Mouse (Mus musculus): Measurements from ENCODE around the gene Itsn1. TPM values are rescaled to one million over a fixed set of nuclear protein-coding genes. Genes with fewer than 3 reads are reported as not detected.

Gene Itsn1
- polyA plus RNA-seq, 1 experiment from 2014 or later: 26.6 TPM

- peak overlapping the region; percentile 57; the same call in 1 of the 2 replicates for H3K27ac ChIP-seq (ENCODE audit: low read depth, low read length)
- H3K9ac ChIP-seq (ENCODE audit: low read depth, low read length): no peak overlapping the region
- no peak overlapping the region for H3K4me3 ChIP-seq (ENCODE audit: low read depth, low read length)
- H3K9me3 ChIP-seq (replicated peaks; ENCODE audit: control insufficient read depth, low read length): no peaks in the 10 kb centered on the region
- H3K4me2 ChIP-seq: no peak overlapping the region
- no peaks in the 10 kb centered on the region for H3K27me3 ChIP-seq (ENCODE audit: control insufficient read depth, insufficient read depth, low read length)
- H3K4me1 ChIP-seq (ENCODE audit: control insufficient read depth, insufficient read depth, low read length): peaks cover 14% of the 10 kb centered on the region
- no peak for ATAC-seq (replicated peaks; ENCODE audit: insufficient number of reproducible peaks, low FRiP score, low TSS enrichment)
- WGBS (ENCODE audit: insufficient replicate concordance): 83% methylated on average over 10 of the region's 10 CpGs
- H3K36me3 ChIP-seq (ENCODE audit: control insufficient read depth, insufficient read depth, low read length): peaks cover 21% of the 10 kb centered on the region
Observed at GRCm38 (mm10) chr16:91852753-91853152, 123.7 kb downstream of the Itsn1 start.

- Histone ChIP-seq H3K4me3 (ENCODE audit: low read depth, low read length) (no peak overlapping the region), H3K9ac (ENCODE audit: low read depth, low read length) (no peak overlapping the region), H3K4me1 (ENCODE audit: control insufficient read depth, insufficient read depth, low read length) (peaks cover 10% of the 10 kb centered on the region), H3K27me3 (ENCODE audit: control insufficient read depth, insufficient read depth, low read length) (no peaks in the 10 kb centered on the region), H3K9me3 (replicated peaks; ENCODE audit: control insufficient read depth, low read length) (no peaks in the 10 kb centered on the region), H3K36me3 (ENCODE audit: control insufficient read depth, insufficient read depth, low read length) (peaks cover 21% of the 10 kb centered on the region), H3K27ac (ENCODE audit: low read depth, low read length) (peak overlapping the region; percentile 57), H3K4me2 (no peak overlapping the region)
- WGBS (ENCODE audit: insufficient replicate concordance): 83% methylated on average over 12 of the region's 12 CpGs
- no peak for ATAC-seq (replicated peaks; ENCODE audit: insufficient number of reproducible peaks, low FRiP score, low TSS enrichment)
Observed at GRCm38 (mm10) chr16:91853223-91853622, 124.1 kb downstream of the Itsn1 start.

- peaks cover 33% of the 10 kb centered on the region for H3K4me1 ChIP-seq (ENCODE audit: control insufficient read depth, insufficient read depth, low read length)
- ATAC-seq (replicated peaks; ENCODE audit: insufficient number of reproducible peaks, low FRiP score, low TSS enrichment): no peak
- peaks cover 6% of the 10 kb centered on the region for H3K36me3 ChIP-seq (ENCODE audit: control insufficient read depth, insufficient read depth, low read length)
- 93% methylated on average over 7 of the region's 7 CpGs for WGBS (ENCODE audit: insufficient replicate concordance)
- H3K27me3 ChIP-seq (ENCODE audit: control insufficient read depth, insufficient read depth, low read length): no peaks in the 10 kb centered on the region
- no peaks in the 10 kb centered on the region for H3K9me3 ChIP-seq (replicated peaks; ENCODE audit: control insufficient read depth, low read length)
- no peak overlapping the region for H3K9ac ChIP-seq (ENCODE audit: low read depth, low read length)
- H3K4me3 ChIP-seq (ENCODE audit: low read depth, low read length): no peak overlapping the region
- no peak overlapping the region for H3K4me2 ChIP-seq
- H3K27ac ChIP-seq (ENCODE audit: low read depth, low read length): no peak overlapping the region
Observed at GRCm38 (mm10) chr16:91858695-91859094, 129.6 kb downstream of the Itsn1 start.

- H3K9me3 ChIP-seq (replicated peaks; ENCODE audit: control insufficient read depth, low read length): no peaks in the 10 kb centered on the region
- H3K9ac ChIP-seq (ENCODE audit: low read depth, low read length): no peak overlapping the region
- H3K36me3 ChIP-seq (ENCODE audit: control insufficient read depth, insufficient read depth, low read length): peaks cover 6% of the 10 kb centered on the region
- H3K4me2 ChIP-seq: no peak overlapping the region
- ATAC-seq (replicated peaks; ENCODE audit: insufficient number of reproducible peaks, low FRiP score, low TSS enrichment): no peak
- H3K4me3 ChIP-seq (ENCODE audit: low read depth, low read length): no peak overlapping the region
- no peak overlapping the region for H3K27ac ChIP-seq (ENCODE audit: low read depth, low read length)
- no peaks in the 10 kb centered on the region for H3K27me3 ChIP-seq (ENCODE audit: control insufficient read depth, insufficient read depth, low read length)
- peaks cover 34% of the 10 kb centered on the region for H3K4me1 ChIP-seq (ENCODE audit: control insufficient read depth, insufficient read depth, low read length)
- WGBS (ENCODE audit: insufficient replicate concordance): 92% methylated on average over 3 of the region's 3 CpGs
Observed at GRCm38 (mm10) chr16:91859203-91859602, 130.1 kb downstream of the Itsn1 start.

GRCm38 (mm10) chr16:91859958-91860357, 130.9 kb downstream of the Itsn1 start:
- H3K9ac ChIP-seq (ENCODE audit: low read depth, low read length): no peak overlapping the region
- no peak overlapping the region for H3K27ac ChIP-seq (ENCODE audit: low read depth, low read length)
- H3K9me3 ChIP-seq (replicated peaks; ENCODE audit: control insufficient read depth, low read length): no peaks in the 10 kb centered on the region
- H3K36me3 ChIP-seq (ENCODE audit: control insufficient read depth, insufficient read depth, low read length): peaks cover 2% of the 10 kb centered on the region; the same call in 1 of the 2 replicates
- 88% methylated on average over 8 of the region's 8 CpGs for WGBS (ENCODE audit: insufficient replicate concordance)
- no peak overlapping the region for H3K4me3 ChIP-seq (ENCODE audit: low read depth, low read length)
- H3K4me2 ChIP-seq: no peak overlapping the region
- H3K4me1 ChIP-seq (ENCODE audit: control insufficient read depth, insufficient read depth, low read length): peaks cover 42% of the 10 kb centered on the region
- H3K27me3 ChIP-seq (ENCODE audit: control insufficient read depth, insufficient read depth, low read length): no peaks in the 10 kb centered on the region
- ATAC-seq (replicated peaks; ENCODE audit: insufficient number of reproducible peaks, low FRiP score, low TSS enrichment): no peak

GRCm38 (mm10) chr16:91860471-91861125, 131.5 kb downstream of the Itsn1 start:
- Histone ChIP-seq H3K27me3 (ENCODE audit: control insufficient read depth, insufficient read depth, low read length) (no peaks in the 10 kb centered on the region), H3K27ac (ENCODE audit: low read depth, low read length) (peak overlapping the region; percentile 10; the same call in 1 of the 2 replicates), H3K9ac (ENCODE audit: low read depth, low read length) (no peak overlapping the region), H3K4me3 (ENCODE audit: low read depth, low read length) (no peak overlapping the region), H3K4me1 (ENCODE audit: control insufficient read depth, insufficient read depth, low read length) (peaks cover 48% of the 10 kb centered on the region), H3K36me3 (ENCODE audit: control insufficient read depth, insufficient read depth, low read length) (no peaks in the 10 kb centered on the region), H3K4me2 (no peak overlapping the region), H3K9me3 (replicated peaks; ENCODE audit: control insufficient read depth, low read length) (no peaks in the 10 kb centered on the region)
- no peak for ATAC-seq (replicated peaks; ENCODE audit: insufficient number of reproducible peaks, low FRiP score, low TSS enrichment)
- 51% methylated on average over 14 of the region's 14 CpGs for WGBS (ENCODE audit: insufficient replicate concordance)

- H3K4me3 ChIP-seq (ENCODE audit: low read depth, low read length): no peak overlapping the region
- ATAC-seq (replicated peaks; ENCODE audit: insufficient number of reproducible peaks, low FRiP score, low TSS enrichment): no peak
- no peak overlapping the region for H3K4me2 ChIP-seq
- peaks cover 54% of the 10 kb centered on the region for H3K4me1 ChIP-seq (ENCODE audit: control insufficient read depth, insufficient read depth, low read length)
- H3K9ac ChIP-seq (ENCODE audit: low read depth, low read length): no peak overlapping the region
- WGBS (ENCODE audit: insufficient replicate concordance): 54% methylated on average over 6 of the region's 6 CpGs
- no peaks in the 10 kb centered on the region for H3K36me3 ChIP-seq (ENCODE audit: control insufficient read depth, insufficient read depth, low read length)
- no peaks in the 10 kb centered on the region for H3K9me3 ChIP-seq (replicated peaks; ENCODE audit: control insufficient read depth, low read length)
- no peaks in the 10 kb centered on the region for H3K27me3 ChIP-seq (ENCODE audit: control insufficient read depth, insufficient read depth, low read length)
- 0 out of 2 replicates have a peak overlapping the region, but pooled peaks have one; percentile 1 for H3K27ac ChIP-seq (ENCODE audit: low read depth, low read length)
Observed at GRCm38 (mm10) chr16:91861784-91862371, 132.8 kb downstream of the Itsn1 start.

GRCm38 (mm10) chr16:91862836-91863235, 133.8 kb downstream of the Itsn1 start:
- Histone ChIP-seq H3K27ac (ENCODE audit: low read depth, low read length) (0 out of 2 replicates have a peak overlapping the region, but pooled peaks have one; percentile 7), H3K4me1 (ENCODE audit: control insufficient read depth, insufficient read depth, low read length) (peaks cover 54% of the 10 kb centered on the region), H3K4me3 (ENCODE audit: low read depth, low read length) (no peak overlapping the region), H3K36me3 (ENCODE audit: control insufficient read depth, insufficient read depth, low read length) (0 out of 2 replicates have a peak, but pooled peaks cover 3% of the 10 kb centered on the region), H3K27me3 (ENCODE audit: control insufficient read depth, insufficient read depth, low read length) (no peaks in the 10 kb centered on the region), H3K4me2 (no peak overlapping the region), H3K9me3 (replicated peaks; ENCODE audit: control insufficient read depth, low read length) (no peaks in the 10 kb centered on the region), H3K9ac (ENCODE audit: low read depth, low read length) (peak overlapping the region; percentile 34; the same call in 1 of the 2 replicates)
- WGBS (ENCODE audit: insufficient replicate concordance): 54% methylated on average over 7 of the region's 7 CpGs
- ATAC-seq (replicated peaks; ENCODE audit: insufficient number of reproducible peaks, low FRiP score, low TSS enrichment): peak; percentile 66
